Mouse (Mus musculus): Measurements from ENCODE around the gene Slbp. TPM values are rescaled to one million over a fixed set of nuclear protein-coding genes. Genes with fewer than 3 reads are reported as not detected.

The Slbp gene
- polyA plus RNA-seq, 1 experiment from 2014 or later: 28.4 TPM

GRCm38 (mm10) chr5:33630061-33630460 is 22.3 kb downstream of the Slbp start:
- WGBS (ENCODE audit: missing documents): 4% methylated on average over 9 of the region's 9 CpGs
- H3K27ac ChIP-seq: peak overlapping the region; percentile 29

GRCm38 (mm10) chr5:33629301-33629987 is 22.9 kb downstream of the Slbp start, which contains the start of the genes Fam53a and Gm9903:
Gene Fam53a (minus strand): TSS chr5:33629635.
Gene Gm9903 (plus strand): TSS chr5:33629925.
- under 1% methylated on average over 89 of the region's 99 CpGs for WGBS (ENCODE audit: missing documents)

More at GRCm38 (mm10) chr5:33630061-33630460, 22.3 kb downstream of the Slbp start:
- Histone ChIP-seq H3K36me3 (ENCODE audit: inconsistent target) (no peaks in the 10 kb centered on the region), H3K4me3 (ENCODE audit: inconsistent target) (peak overlapping the region; percentile 56), H3K79me2 (ENCODE audit: inconsistent target) (peaks cover 27% of the 10 kb centered on the region)

GRCm38 (mm10) chr5:33628820-33629300 is 23.5 kb downstream of the Slbp start:
- under 1% methylated on average over 24 of the region's 24 CpGs for WGBS (ENCODE audit: missing documents)

More at GRCm38 (mm10) chr5:33629301-33629987, 22.9 kb downstream of the Slbp start, which contains the start of the genes Fam53a and Gm9903:
- peak within 1 kb of the TSS; percentile 60 for H3K4me3 ChIP-seq (ENCODE audit: inconsistent target)
- H3K36me3 ChIP-seq (ENCODE audit: inconsistent target): no peaks in the 10 kb centered on the region
- H3K27ac ChIP-seq: peak within 1 kb of the TSS; percentile 61
- H3K79me2 ChIP-seq (ENCODE audit: inconsistent target): peaks cover 33% of the 10 kb centered on the region

GRCm38 (mm10) chr5:33627968-33628367 is 24.4 kb downstream of the Slbp start:
- 6% methylated on average over 4 of the region's 4 CpGs for WGBS (ENCODE audit: missing documents)
- Histone ChIP-seq H3K36me3 (ENCODE audit: inconsistent target) (no peaks in the 10 kb centered on the region), H3K4me3 (ENCODE audit: inconsistent target) (peak overlapping the region; percentile 60), H3K27ac (peak overlapping the region; percentile 61), H3K79me2 (ENCODE audit: inconsistent target) (peaks cover 47% of the 10 kb centered on the region)

More at GRCm38 (mm10) chr5:33628820-33629300, 23.5 kb downstream of the Slbp start:
- no peaks in the 10 kb centered on the region for H3K36me3 ChIP-seq (ENCODE audit: inconsistent target)
- peaks cover 38% of the 10 kb centered on the region for H3K79me2 ChIP-seq (ENCODE audit: inconsistent target)
- peak overlapping the region; percentile 60 for H3K4me3 ChIP-seq (ENCODE audit: inconsistent target)
- H3K27ac ChIP-seq: peak overlapping the region; percentile 61

GRCm38 (mm10) chr5:33623766-33624165 is 28.6 kb downstream of the Slbp start:
- H3K36me3 ChIP-seq (ENCODE audit: inconsistent target): no peaks in the 10 kb centered on the region
- no peak overlapping the region for H3K4me3 ChIP-seq (ENCODE audit: inconsistent target)
- WGBS (ENCODE audit: missing documents): 92% methylated on average over 3 of the region's 3 CpGs
- peaks cover 70% of the 10 kb centered on the region for H3K79me2 ChIP-seq (ENCODE audit: inconsistent target)
- H3K27ac ChIP-seq: no peak overlapping the region

GRCm38 (mm10) chr5:33622671-33623070 is 29.7 kb downstream of the Slbp start:
- Histone ChIP-seq H3K27ac (no peak overlapping the region), H3K36me3 (ENCODE audit: inconsistent target) (no peaks in the 10 kb centered on the region)
- WGBS (ENCODE audit: missing documents): 90% methylated on average over 2 of the region's 2 CpGs

GRCm38 (mm10) chr5:33614391-33614790 is 38.0 kb downstream of the Slbp start:
- peaks cover 29% of the 10 kb centered on the region; the same call in 1 of the 2 replicates for H3K36me3 ChIP-seq (ENCODE audit: inconsistent target)
- peaks cover 24% of the 10 kb centered on the region; the same call in 1 of the 2 replicates for H3K79me2 ChIP-seq (ENCODE audit: inconsistent target)
- H3K27ac ChIP-seq: no peak overlapping the region
- WGBS (ENCODE audit: missing documents): 95% methylated on average over 6 of the region's 6 CpGs
- no peak overlapping the region for H3K4me3 ChIP-seq (ENCODE audit: inconsistent target)

More at GRCm38 (mm10) chr5:33622671-33623070, 29.7 kb downstream of the Slbp start:
- peaks cover 74% of the 10 kb centered on the region for H3K79me2 ChIP-seq (ENCODE audit: inconsistent target)
- H3K4me3 ChIP-seq (ENCODE audit: inconsistent target): no peak overlapping the region

- Histone ChIP-seq H3K4me3 (ENCODE audit: inconsistent target) (no peak overlapping the region), H3K79me2 (ENCODE audit: inconsistent target) (peaks cover 10% of the 10 kb centered on the region; the same call in 1 of the 2 replicates), H3K36me3 (ENCODE audit: inconsistent target) (peaks cover 44% of the 10 kb centered on the region), H3K27ac (no peak overlapping the region)
- WGBS (ENCODE audit: missing documents): 95% methylated on average over 1 of the region's 1 CpGs
Measured at GRCm38 (mm10) chr5:33611795-33612194, 40.6 kb downstream of the Slbp start.

GRCm38 (mm10) chr5:33609226-33609625 is 43.1 kb downstream of the Slbp start:
- no peak overlapping the region for H3K27ac ChIP-seq
- H3K4me3 ChIP-seq (ENCODE audit: inconsistent target): no peak overlapping the region
- no peaks in the 10 kb centered on the region for H3K79me2 ChIP-seq (ENCODE audit: inconsistent target)
- peaks cover 44% of the 10 kb centered on the region for H3K36me3 ChIP-seq (ENCODE audit: inconsistent target)
- WGBS (ENCODE audit: missing documents): 93% methylated on average over 1 of the region's 1 CpGs

- Histone ChIP-seq H3K79me2 (ENCODE audit: inconsistent target) (no peaks in the 10 kb centered on the region), H3K36me3 (ENCODE audit: inconsistent target) (peaks cover 41% of the 10 kb centered on the region), H3K4me3 (ENCODE audit: inconsistent target) (no peak overlapping the region), H3K27ac (no peak overlapping the region)
- WGBS (ENCODE audit: missing documents): 93% methylated on average over 15 of the region's 15 CpGs
Measured at GRCm38 (mm10) chr5:33607434-33607833, 44.9 kb downstream of the Slbp start.

- no peak overlapping the region for H3K27ac ChIP-seq
- WGBS (ENCODE audit: missing documents): 95% methylated on average over 7 of the region's 7 CpGs
- peaks cover 38% of the 10 kb centered on the region for H3K36me3 ChIP-seq (ENCODE audit: inconsistent target)
- H3K4me3 ChIP-seq (ENCODE audit: inconsistent target): no peak overlapping the region
- no peaks in the 10 kb centered on the region for H3K79me2 ChIP-seq (ENCODE audit: inconsistent target)
Measured at GRCm38 (mm10) chr5:33606631-33607030, 45.7 kb downstream of the Slbp start.

- 95% methylated on average over 5 of the region's 5 CpGs for WGBS (ENCODE audit: missing documents)
- Histone ChIP-seq H3K36me3 (ENCODE audit: inconsistent target) (peaks cover 36% of the 10 kb centered on the region; the same call in 1 of the 2 replicates), H3K27ac (no peak overlapping the region), H3K79me2 (ENCODE audit: inconsistent target) (no peaks in the 10 kb centered on the region), H3K4me3 (ENCODE audit: inconsistent target) (no peak overlapping the region)
Measured at GRCm38 (mm10) chr5:33605314-33605713, 47.1 kb downstream of the Slbp start.

- H3K27ac ChIP-seq: no peak overlapping the region
- no peaks in the 10 kb centered on the region for H3K79me2 ChIP-seq (ENCODE audit: inconsistent target)
- 67% methylated on average over 2 of the region's 2 CpGs for whole genome bisulfite sequencing (ENCODE audit: missing documents)
- H3K36me3 ChIP-seq (ENCODE audit: inconsistent target): no peaks in the 10 kb centered on the region
- H3K4me3 ChIP-seq (ENCODE audit: inconsistent target): no peak overlapping the region
Measured at GRCm38 (mm10) chr5:33593620-33594019, 58.8 kb downstream of the Slbp start.

- H3K79me2 ChIP-seq (ENCODE audit: inconsistent target): no peaks in the 10 kb centered on the region
- no peaks in the 10 kb centered on the region for H3K36me3 ChIP-seq (ENCODE audit: inconsistent target)
- H3K4me3 ChIP-seq (ENCODE audit: inconsistent target): no peak overlapping the region
- WGBS (ENCODE audit: missing documents): 67% methylated on average over 5 of the region's 5 CpGs
- H3K27ac ChIP-seq: no peak overlapping the region
Measured at GRCm38 (mm10) chr5:33589221-33589888, 63.0 kb downstream of the Slbp start.

- no peaks in the 10 kb centered on the region for H3K36me3 ChIP-seq (ENCODE audit: inconsistent target)
- no peak overlapping the region for H3K27ac ChIP-seq
- no peaks in the 10 kb centered on the region for H3K79me2 ChIP-seq (ENCODE audit: inconsistent target)
- H3K4me3 ChIP-seq (ENCODE audit: inconsistent target): no peak overlapping the region
- WGBS (ENCODE audit: missing documents): 78% methylated on average over 3 of the region's 3 CpGs
Measured at GRCm38 (mm10) chr5:33588066-33588465, 64.3 kb downstream of the Slbp start.

Measured in macrophage (primary cell).